Mouse (Mus musculus) activated CD4-positive, CD25-positive, alpha-beta regulatory T cell, adult 9 weeks (primary cell): Measurements from ENCODE around the gene Dgkh. TPM values are rescaled to one million over a fixed set of nuclear protein-coding genes. Genes with fewer than 3 reads are reported as not detected.

Experiments used
- polyA plus RNA-seq: library from polyadenylated mRNA; unstranded; fragments of 100-300 nt; shearing (Covaris generic); gene quantifications from one replicate; pipeline ENCODE4 v1.2.1, GENCODE M21; 2017

Gene Dgkh
- polyA plus RNA-seq, result 11.0 TPM

GRCm38 (mm10) chr14:78732617-78733312 is at the start of gene Dgkh:
Gene Dgkh, minus strand, starts transcription at chr14:78732776.

GRCm38 (mm10) chr14:78536281-78537165 is 196.1 kb downstream of the Dgkh start, which contains the start of gene Akap11:
Gene Akap11, minus strand, starts transcription at chr14:78536808.

Other genes with a start within 250 kb of the Dgkh start
- 12.9 TPM for gene Akap11, start 196.0 kb downstream of the Dgkh start, polyA plus RNA-seq
- 20.6 TPM for gene Vwa8, start 116.3 kb upstream of the Dgkh start, polyA plus RNA-seq